Mouse (Mus musculus) heart, embryonic 14.5 days (tissue): Measurements from ENCODE around the gene Rtl8b. TPM values are rescaled to one million over a fixed set of nuclear protein-coding genes. Genes with fewer than 3 reads are reported as not detected.
"Not testable (repeated sequence)": the region's sequence is repeated elsewhere in the genome, so short reads cannot be mapped to it uniquely, and the experiment has no call there.

Experiments
- ATAC-seq: fragments of 200-750 bp; cut with Nextera tagmentation; 2 replicates; pipeline ENCODE4 v1.8.0; 2017; ENCODE audit warnings: low read depth, moderate TSS enrichment; ENCODE audit not compliant: insufficient number of reproducible peaks, insufficient read depth, low FRiP score
- H3K27ac ChIP-seq, 2 experiments: fragments of 200-500 bp in 1 of 2; fragments of 300-500 bp in 1 of 2; sonication (generic) in 1 of 2; replicated peaks in 1 of 2; 2 replicates each; pipeline ENCODE4 v1.5.1; 2012 to 2014; ENCODE audit warnings: low read depth in 2 of 2, low read length in 2 of 2, control low read depth in 1 of 2, mild to moderate bottlenecking in 1 of 2, mixed read lengths in 1 of 2; ENCODE audit not compliant: control insufficient read depth in 1 of 2, insufficient read depth in 1 of 2
- H3K27me3 ChIP-seq: fragments of 300-500 bp; sonication (generic); 2 replicates; pipeline ENCODE4 v1.6.1; 2014; ENCODE audit warnings: mild to moderate bottlenecking, low read length, control low read depth; ENCODE audit not compliant: control insufficient read depth, insufficient read depth
- H3K36me3 ChIP-seq: fragments of 300-500 bp; sonication (generic); 2 replicates; pipeline ENCODE4 v1.6.1; 2014; ENCODE audit warnings: mild to moderate bottlenecking, control low read depth, low read length, mixed read lengths; ENCODE audit not compliant: control insufficient read depth, insufficient read depth
- H3K4me1 ChIP-seq, 2 experiments: fragments of 200-500 bp in 1 of 2; fragments of 300-500 bp in 1 of 2; sonication (generic) in 1 of 2; 2 replicates each; pipeline ENCODE4 v1.6.1; 2012 to 2014; ENCODE audit warnings: low read length in 2 of 2, control low read depth in 1 of 2, mixed read lengths in 1 of 2; ENCODE audit not compliant: control insufficient read depth in 2 of 2, insufficient read depth in 2 of 2
- H3K4me2 ChIP-seq: fragments of 300-500 bp; sonication (generic); 2 replicates; pipeline ENCODE4 v1.6.1; 2014; ENCODE audit warnings: mild to moderate bottlenecking, low read length
- H3K4me3 ChIP-seq, 2 experiments: fragments of 200-500 bp in 1 of 2; fragments of 300-500 bp in 1 of 2; sonication (generic) in 1 of 2; 2 replicates each; pipeline ENCODE4 v1.5.1; 2012 to 2014; ENCODE audit warnings: low read length in 2 of 2, mild to moderate bottlenecking in 2 of 2, control low read depth in 1 of 2, low read depth in 1 of 2, moderate library complexity in 1 of 2; ENCODE audit not compliant: control insufficient read depth in 1 of 2, insufficient read depth in 1 of 2
- H3K9ac ChIP-seq: fragments of 300-500 bp; sonication (generic); 2 replicates; pipeline ENCODE4 v1.6.1; 2014; ENCODE audit warnings: mild to moderate bottlenecking, low read length
- H3K9me3 ChIP-seq: fragments of 300-500 bp; sonication (generic); 2 replicates; pipeline ENCODE4 v1.6.1; 2016; ENCODE audit warnings: low read length, control low read depth; ENCODE audit not compliant: control insufficient read depth
- WGBS: fragments of 180-500 bp; shearing (Covaris S2); extraction: QIAGEN DNeasy Blood & Tissue Kit; methylation state at CpG from one replicate; pipeline ENCODE4 v1.1.7; 2014; 5-methylcytosine and 5-hydroxymethylcytosine counted together
- polyA plus RNA-seq: library from polyadenylated mRNA; unstranded; fragments of >200 nt; fragmentation: Nextera tagmentation; extraction: Ambion mirVana; gene quantifications from 2 replicates; pipeline ENCODE4 v1.2.1, GENCODE M21; 2014

The Rtl8b gene
- polyA plus RNA-seq, 1 experiment from 2014 or later = 85.4 TPM

DNA sequence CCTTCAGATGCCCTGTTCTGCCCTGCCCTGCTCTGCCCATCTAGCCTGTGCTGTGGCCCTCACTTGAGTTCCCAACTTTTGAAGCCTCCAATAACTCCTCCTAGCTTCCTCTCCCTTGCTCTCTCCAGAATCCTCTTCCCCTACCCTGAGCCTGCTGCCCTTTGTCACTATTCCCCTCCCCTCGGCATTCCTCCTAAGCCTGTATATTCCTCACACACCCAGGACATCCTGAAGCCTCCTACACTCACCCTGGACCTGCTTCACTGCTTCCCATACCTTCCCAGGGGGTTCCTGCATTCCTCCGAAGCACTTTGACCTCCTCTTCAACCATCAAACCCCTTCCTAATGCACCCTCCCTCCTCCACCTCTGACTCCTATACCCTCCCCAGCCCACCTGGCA lies 21.9 kb upstream of the Rtl8b start:
- no peaks in the 10 kb centered on the region for H3K9me3 ChIP-seq
- no peak overlapping the region for H3K27ac ChIP-seq
- 55% methylated on average over 2 of the region's 2 CpGs for WGBS
- no peaks in the 10 kb centered on the region for H3K4me1 ChIP-seq
- no peak overlapping the region for H3K4me3 ChIP-seq
- H3K4me2 ChIP-seq = no peak overlapping the region
- no peaks in the 10 kb centered on the region; the same call in 1 of the 2 replicates for H3K27me3 ChIP-seq
- no peaks in the 10 kb centered on the region for H3K36me3 ChIP-seq
- ATAC-seq = no peak
- H3K9ac ChIP-seq = no peak overlapping the region

- 71% methylated on average over 2 of the region's 4 CpGs for WGBS
Measured at GRCm38 (mm10) chrX:53684676-53685075, 14.5 kb upstream of the Rtl8b start.

GRCm38 (mm10) chrX:53682650-53683049 lies 12.4 kb upstream of the Rtl8b start:
- H3K4me1 ChIP-seq, H3K9me3 ChIP-seq, H3K4me3 ChIP-seq, ATAC-seq, H3K27ac ChIP-seq, H3K27me3 ChIP-seq, H3K4me2 ChIP-seq, H3K9ac ChIP-seq, H3K36me3 ChIP-seq: not testable (repeated sequence)
- WGBS = 50% methylated on average over 1 of the region's 3 CpGs

More at GRCm38 (mm10) chrX:53684676-53685075, 14.5 kb upstream of the Rtl8b start:
- not testable (repeated sequence) for H3K4me1 ChIP-seq, H3K9me3 ChIP-seq, H3K27me3 ChIP-seq, H3K4me2 ChIP-seq, H3K36me3 ChIP-seq, ATAC-seq, H3K4me3 ChIP-seq, H3K9ac ChIP-seq, H3K27ac ChIP-seq

- H3K4me1 ChIP-seq, H3K4me2 ChIP-seq, H3K9me3 ChIP-seq, H3K36me3 ChIP-seq, H3K27ac ChIP-seq, H3K27me3 ChIP-seq, H3K9ac ChIP-seq, ATAC-seq, H3K4me3 ChIP-seq: not testable (repeated sequence)
- WGBS = 42% methylated on average over 2 of the region's 2 CpGs
Measured at GRCm38 (mm10) chrX:53676943-53677342, 6.7 kb upstream of the Rtl8b start.

DNA sequence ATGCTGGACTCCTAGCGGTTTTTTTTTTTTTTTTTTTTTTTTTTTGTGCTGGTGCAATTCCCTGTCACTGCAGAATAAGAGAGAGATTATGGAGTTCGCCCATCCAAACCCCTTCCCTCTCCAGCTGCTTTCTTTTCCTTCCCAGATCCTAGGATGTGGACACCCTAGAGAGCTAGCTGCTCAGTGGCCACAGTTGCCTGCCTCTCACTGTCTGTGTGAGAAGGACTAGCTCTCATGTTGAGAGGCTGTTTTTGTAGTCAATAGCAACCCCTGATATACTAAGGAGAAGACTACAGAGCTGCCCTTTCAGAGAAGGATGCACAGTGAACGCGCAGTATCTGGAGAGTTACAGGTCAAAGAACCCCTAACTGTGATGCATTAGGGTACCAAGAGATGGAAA lies 488 bp upstream of the Rtl8b start:
- peak overlapping the region; percentile 41; the same call in 1 of the 2 replicates for H3K9ac ChIP-seq
- peak overlapping the region; percentile 57 to 76; a peak in 3 of 4 replicates for H3K27ac ChIP-seq
- not testable (repeated sequence) for ATAC-seq, H3K4me1 ChIP-seq, H3K27me3 ChIP-seq, H3K36me3 ChIP-seq, H3K9me3 ChIP-seq
- H3K4me2 ChIP-seq = peak overlapping the region; percentile 57
- peak overlapping the region; percentile 36 to 43 for H3K4me3 ChIP-seq
- 12% methylated on average over 3 of the region's 4 CpGs for WGBS

GRCm38 (mm10) chrX:53669557-53670270 lies 494 bp downstream of the Rtl8b start:
- peak; percentile 82 for ATAC-seq
- not testable (repeated sequence) for H3K9me3 ChIP-seq, H3K36me3 ChIP-seq, H3K27me3 ChIP-seq, H3K4me1 ChIP-seq, H3K9ac ChIP-seq
- WGBS = no CpG with 5 or more reads among the region's 36 CpGs
- H3K27ac ChIP-seq = peak overlapping the region in 1 of 2 experiments; percentile 57; a peak in 1 of 4 replicates
- H3K4me2 ChIP-seq = peak overlapping the region; percentile 45
- peak overlapping the region; percentile 36 to 43; a peak in 3 of 4 replicates for H3K4me3 ChIP-seq

DNA sequence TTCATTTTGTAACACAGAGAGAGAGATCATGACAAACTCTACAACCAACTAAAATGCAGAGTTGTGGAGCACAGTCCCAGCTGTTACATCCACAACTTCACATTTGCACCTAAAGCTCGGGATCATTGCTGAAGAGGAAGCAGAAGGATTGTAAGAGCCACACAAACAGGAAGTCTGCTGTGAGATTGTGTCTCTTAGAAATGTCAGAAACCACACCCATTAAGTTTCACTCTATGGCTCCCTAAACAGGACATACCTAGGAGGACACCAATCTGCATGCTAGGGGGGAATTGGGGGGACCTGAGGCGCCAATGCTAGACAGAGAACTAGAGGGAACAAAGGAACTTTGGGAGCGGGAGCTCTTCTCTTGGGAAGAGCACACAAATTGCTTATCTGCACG lies 17.3 kb downstream of the Rtl8b start:
- WGBS = 52% methylated on average over 4 of the region's 4 CpGs
- not testable (repeated sequence) for ATAC-seq, H3K36me3 ChIP-seq, H3K4me2 ChIP-seq, H3K9me3 ChIP-seq, H3K27me3 ChIP-seq, H3K27ac ChIP-seq, H3K9ac ChIP-seq, H3K4me3 ChIP-seq, H3K4me1 ChIP-seq

DNA sequence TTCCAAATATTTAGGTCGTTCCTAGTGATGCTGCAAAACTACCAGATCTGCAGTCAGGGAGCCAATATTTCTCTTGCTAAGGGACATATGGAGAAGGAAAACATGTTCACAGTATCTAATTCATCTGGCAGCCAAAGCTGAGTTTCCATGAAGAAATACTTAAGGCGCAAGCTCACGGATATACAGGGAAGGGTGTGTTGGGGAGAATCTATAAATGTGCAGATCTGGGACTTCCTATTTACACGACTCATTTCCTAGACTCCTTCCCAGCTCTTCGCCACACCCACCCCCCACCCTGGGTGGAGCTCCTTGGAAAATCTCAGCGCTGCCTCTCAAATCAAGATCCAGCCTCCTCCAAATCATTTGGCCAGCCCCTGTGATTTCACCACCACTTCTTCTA lies 24.3 kb downstream of the Rtl8b start:
- WGBS = 67% methylated on average over 6 of the region's 6 CpGs
- H3K27ac ChIP-seq = no peak overlapping the region
- no peak overlapping the region for H3K4me3 ChIP-seq

More for the DNA sequence above, 24.3 kb downstream of the Rtl8b start:
- no peaks in the 10 kb centered on the region for H3K9me3 ChIP-seq
- no peaks in the 10 kb centered on the region; a peak in 1 of 4 replicates for H3K4me1 ChIP-seq
- no peak overlapping the region for H3K9ac ChIP-seq
- no peaks in the 10 kb centered on the region for H3K36me3 ChIP-seq
- H3K27me3 ChIP-seq = no peaks in the 10 kb centered on the region
- H3K4me2 ChIP-seq = no peak overlapping the region
- ATAC-seq = no peak
